Mouse (Mus musculus) cerebellum, adult 11 months (tissue): ENCODE results near the gene Mpp1.
A peak's percentile ranks its signal among the peaks of the same experiment; 100 is the strongest.

Experiments used
- DNase-seq: peaks from one replicate; pipeline ENCODE4 v3.0.0; 2022

Gene Mpp1

GRCm38 (mm10) chrX:75083982-75084773, 46.6 kb downstream of the Mpp1 start:
- peak; percentile 24 for DNase-seq

DNA sequence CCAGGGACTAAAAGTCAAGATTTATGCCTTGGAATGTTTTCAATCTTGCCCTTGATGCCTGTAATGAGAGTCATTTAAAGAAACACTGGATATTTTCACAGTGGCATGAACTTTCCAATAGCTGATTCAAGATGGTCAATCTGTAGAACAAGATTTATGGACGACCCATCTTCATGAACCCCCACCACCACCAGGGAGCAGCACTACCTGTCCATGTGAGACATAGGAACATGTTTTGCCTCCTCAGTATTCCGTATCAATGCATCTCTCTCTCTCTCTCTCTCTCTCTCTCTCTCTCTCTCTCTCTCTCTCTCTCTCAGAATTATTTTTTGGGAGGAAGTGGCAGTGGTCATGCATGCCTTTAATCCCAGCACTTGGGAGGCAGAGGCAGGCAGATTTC, 48.5 kb downstream of the Mpp1 start:
- no peak for DNase-seq
